Mouse (Mus musculus): Measurements from ENCODE around the gene Cdadc1. TPM values are rescaled to one million over a fixed set of nuclear protein-coding genes. Genes with fewer than 3 reads are reported as not detected.

Gene Cdadc1
- total RNA-seq (2014; fragmentation: Nextera tagmentation) (24.3 and 26.2 TPM in 2 replicates), total RNA-seq (2017) (9.0 and 15.3 TPM in 2 replicates), polyA plus RNA-seq (2012) (17.7 and 19.0 TPM in 2 replicates)

GRCm38 (mm10) chr14:59597398-59598259, at the start of gene Cdadc1:
TSS of gene Cdadc1 (minus strand) at chr14:59597959.
- ATAC-seq (ENCODE audit: extremely low read depth, insufficient number of reproducible peaks, low FRiP score, poor library complexity, severe bottlenecking) = peak; percentile 75
- peaks cover 18% of the 10 kb centered on the region for H3K4me1 ChIP-seq (ENCODE audit: insufficient read depth, low read depth, low read length)
- no peak for TF ChIP-seq TAL1 (conservative IDR thresholded peaks at IDR 0.05; ENCODE audit: low read depth, low read length)
- TF ChIP-seq POLR2AphosphoS5 (IDR thresholded peaks at IDR 0.05; ENCODE audit: insufficient replicate concordance, low read depth, low read length) = no peak
- TF ChIP-seq GATA1 (IDR thresholded peaks at IDR 0.05; ENCODE audit: borderline replicate concordance, low read length) = no peak
- no peak for TF ChIP-seq GATA2 (IDR thresholded peaks at IDR 0.05; ENCODE audit: borderline replicate concordance, low read depth, low read length)
- no peak for TF ChIP-seq CTCF (IDR thresholded peaks at IDR 0.05; ENCODE audit: low read depth, low read length)
- H3K4me3 ChIP-seq (ENCODE audit: low read depth, low read length) = peak within 1 kb of the TSS; percentile 97
- H3K36me3 ChIP-seq (replicated peaks) = peaks cover 29% of the 10 kb centered on the region
- peak; percentile 83 for DNase-seq (ENCODE audit: low spot score)
- H3K9me3 ChIP-seq (replicated peaks) = no peaks in the 10 kb centered on the region
- peaks cover 2% of the 10 kb centered on the region; the same call in 1 of the 2 replicates for H3K27me3 ChIP-seq (ENCODE audit: insufficient read depth, low read length)

- ATAC-seq (ENCODE audit: extremely low read depth, insufficient number of reproducible peaks, low FRiP score, poor library complexity, severe bottlenecking) = no peak
Observed at GRCm38 (mm10) chr14:59646826-59647697, 49.3 kb upstream of the Cdadc1 start.

GRCm38 (mm10) chr14:59644896-59645295, 47.1 kb upstream of the Cdadc1 start:
- ATAC-seq (ENCODE audit: extremely low read depth, insufficient number of reproducible peaks, low FRiP score, poor library complexity, severe bottlenecking) (no peak), DNase-seq (ENCODE audit: low spot score) (no peak)
- H3K36me3 ChIP-seq (replicated peaks) = no peaks in the 10 kb centered on the region
- H3K4me3 ChIP-seq (ENCODE audit: low read depth, low read length) = no peak overlapping the region
- H3K9me3 ChIP-seq (replicated peaks) = no peaks in the 10 kb centered on the region
- no peaks in the 10 kb centered on the region for H3K27me3 ChIP-seq (ENCODE audit: insufficient read depth, low read length)
- H3K4me1 ChIP-seq (ENCODE audit: insufficient read depth, low read depth, low read length) = no peaks in the 10 kb centered on the region
- TF ChIP-seq GATA2 (IDR thresholded peaks at IDR 0.05; ENCODE audit: borderline replicate concordance, low read depth, low read length) (no peak), CTCF (IDR thresholded peaks at IDR 0.05; ENCODE audit: low read depth, low read length) (no peak), POLR2AphosphoS5 (IDR thresholded peaks at IDR 0.05; ENCODE audit: insufficient replicate concordance, low read depth, low read length) (no peak), TAL1 (conservative IDR thresholded peaks at IDR 0.05; ENCODE audit: low read depth, low read length) (no peak), GATA1 (IDR thresholded peaks at IDR 0.05; ENCODE audit: borderline replicate concordance, low read length) (no peak)

More at GRCm38 (mm10) chr14:59646826-59647697, 49.3 kb upstream of the Cdadc1 start:
- no peaks in the 10 kb centered on the region for H3K36me3 ChIP-seq (replicated peaks)
- no peak for DNase-seq (ENCODE audit: low spot score)
- H3K27me3 ChIP-seq (ENCODE audit: insufficient read depth, low read length) = no peaks in the 10 kb centered on the region
- no peak for TF ChIP-seq CTCF (IDR thresholded peaks at IDR 0.05; ENCODE audit: low read depth, low read length)
- no peak for TF ChIP-seq GATA1 (IDR thresholded peaks at IDR 0.05; ENCODE audit: borderline replicate concordance, low read length)
- no peak for TF ChIP-seq GATA2 (IDR thresholded peaks at IDR 0.05; ENCODE audit: borderline replicate concordance, low read depth, low read length)
- TF ChIP-seq TAL1 (conservative IDR thresholded peaks at IDR 0.05; ENCODE audit: low read depth, low read length) = no peak
- TF ChIP-seq POLR2AphosphoS5 (IDR thresholded peaks at IDR 0.05; ENCODE audit: insufficient replicate concordance, low read depth, low read length) = no peak
- H3K9me3 ChIP-seq (replicated peaks) = no peaks in the 10 kb centered on the region
- no peak overlapping the region for H3K4me3 ChIP-seq (ENCODE audit: low read depth, low read length)
- H3K4me1 ChIP-seq (ENCODE audit: insufficient read depth, low read depth, low read length) = no peaks in the 10 kb centered on the region

DNA sequence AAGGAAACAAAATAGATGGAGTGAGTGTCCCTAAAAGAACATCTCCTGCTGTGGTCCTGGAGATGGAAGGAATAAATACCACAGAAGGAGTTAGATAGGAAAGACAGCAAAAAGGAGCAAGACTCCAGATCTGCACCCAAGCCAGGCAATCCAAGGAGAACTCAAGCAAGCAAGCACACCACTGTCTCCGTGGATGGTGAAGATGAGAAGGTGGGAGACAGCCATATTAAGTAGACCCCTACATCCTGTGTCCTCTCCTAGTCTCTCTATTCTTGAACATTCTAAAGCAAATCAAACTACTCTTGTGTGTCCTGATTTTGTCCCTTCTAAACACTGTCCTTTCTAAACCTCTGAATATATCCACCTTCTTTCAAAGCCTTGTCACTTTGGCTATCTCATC, 46.4 kb upstream of the Cdadc1 start:
- Histone ChIP-seq H3K4me1 (ENCODE audit: insufficient read depth, low read depth, low read length) (no peaks in the 10 kb centered on the region), H3K4me3 (ENCODE audit: low read depth, low read length) (no peak overlapping the region), H3K36me3 (replicated peaks) (no peaks in the 10 kb centered on the region), H3K27me3 (ENCODE audit: insufficient read depth, low read length) (no peaks in the 10 kb centered on the region), H3K9me3 (replicated peaks) (no peaks in the 10 kb centered on the region)
- ATAC-seq (ENCODE audit: extremely low read depth, insufficient number of reproducible peaks, low FRiP score, poor library complexity, severe bottlenecking) (no peak), DNase-seq (ENCODE audit: low spot score) (no peak)
- TF ChIP-seq TAL1 (conservative IDR thresholded peaks at IDR 0.05; ENCODE audit: low read depth, low read length) (no peak), GATA2 (IDR thresholded peaks at IDR 0.05; ENCODE audit: borderline replicate concordance, low read depth, low read length) (no peak), GATA1 (IDR thresholded peaks at IDR 0.05; ENCODE audit: borderline replicate concordance, low read length) (no peak), CTCF (IDR thresholded peaks at IDR 0.05; ENCODE audit: low read depth, low read length) (no peak), POLR2AphosphoS5 (IDR thresholded peaks at IDR 0.05; ENCODE audit: insufficient replicate concordance, low read depth, low read length) (no peak)

DNA sequence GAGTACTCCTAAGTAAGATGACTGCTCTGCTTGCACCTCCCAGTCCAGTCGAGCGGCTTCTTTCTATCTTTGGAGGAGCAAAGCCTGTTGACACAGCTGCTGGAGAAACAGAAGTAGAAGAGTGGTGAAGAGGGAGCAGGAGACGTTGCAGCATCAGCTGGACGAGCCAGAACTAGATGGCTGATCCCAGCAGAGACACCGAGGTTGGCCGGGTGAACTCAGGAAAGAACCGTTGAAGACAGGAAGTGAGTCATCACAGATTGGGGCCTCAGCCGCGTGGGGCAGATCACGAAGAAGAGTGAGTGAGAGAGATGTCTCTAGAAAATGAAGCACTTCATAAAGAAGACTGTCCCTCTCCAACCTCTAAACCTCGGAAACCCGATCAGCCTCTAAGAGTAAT, 45.8 kb upstream of the Cdadc1 start:
- DNase-seq (ENCODE audit: low spot score) (no peak), ATAC-seq (ENCODE audit: extremely low read depth, insufficient number of reproducible peaks, low FRiP score, poor library complexity, severe bottlenecking) (peak; percentile 63)
- Histone ChIP-seq H3K4me3 (ENCODE audit: low read depth, low read length) (no peak overlapping the region), H3K36me3 (replicated peaks) (no peaks in the 10 kb centered on the region), H3K9me3 (replicated peaks) (no peaks in the 10 kb centered on the region), H3K27me3 (ENCODE audit: insufficient read depth, low read length) (no peaks in the 10 kb centered on the region), H3K4me1 (ENCODE audit: insufficient read depth, low read depth, low read length) (no peaks in the 10 kb centered on the region)
- TF ChIP-seq TAL1 (conservative IDR thresholded peaks at IDR 0.05; ENCODE audit: low read depth, low read length) (no peak), GATA2 (IDR thresholded peaks at IDR 0.05; ENCODE audit: borderline replicate concordance, low read depth, low read length) (no peak), CTCF (IDR thresholded peaks at IDR 0.05; ENCODE audit: low read depth, low read length) (no peak), GATA1 (IDR thresholded peaks at IDR 0.05; ENCODE audit: borderline replicate concordance, low read length) (no peak), POLR2AphosphoS5 (IDR thresholded peaks at IDR 0.05; ENCODE audit: insufficient replicate concordance, low read depth, low read length) (no peak)

Data from G1E (cell line).